Mouse (Mus musculus) embryonic facial prominence, embryonic 14.5 days (tissue): ENCODE results near the gene Ddah2. TPM values are rescaled to one million over a fixed set of nuclear protein-coding genes. Genes with fewer than 3 reads are reported as not detected.

Source experiments
- ATAC-seq: fragments of 200-750 bp; cut with Nextera tagmentation; 2 replicates; pipeline ENCODE4 v1.8.0; 2017; ENCODE audit warnings: low read depth, moderate number of reproducible peaks, moderate TSS enrichment
- DNase-seq: peaks from one replicate; pipeline ENCODE4 v3.0.0-alpha.2; 2015; ENCODE audit warnings: low spot score
- H3K27ac ChIP-seq: fragments of 300-500 bp; sonication (generic); replicated peaks from 2 replicates; pipeline ENCODE4 v1.5.1; 2014; ENCODE audit warnings: low read depth, mild to moderate bottlenecking, low read length, moderate library complexity
- H3K27me3 ChIP-seq: fragments of 300-500 bp; sonication (generic); replicated peaks from 2 replicates; pipeline ENCODE4 v1.6.1; 2014; ENCODE audit warnings: low read length; ENCODE audit not compliant: control insufficient read depth, insufficient read depth
- H3K36me3 ChIP-seq: fragments of 300-500 bp; sonication (generic); 2 replicates; pipeline ENCODE4 v1.6.1; 2014; ENCODE audit warnings: low read length, mixed read lengths; ENCODE audit not compliant: control insufficient read depth, insufficient read depth
- H3K4me1 ChIP-seq: fragments of 300-500 bp; sonication (generic); 2 replicates; pipeline ENCODE4 v1.6.1; 2014; ENCODE audit warnings: antibody characterized with exemption, low read length; ENCODE audit not compliant: control insufficient read depth, insufficient read depth
- H3K4me2 ChIP-seq: fragments of 300-500 bp; sonication (generic); 2 replicates; pipeline ENCODE4 v1.6.1; 2014; ENCODE audit warnings: low read depth, mild to moderate bottlenecking, low read length, moderate library complexity, mixed read lengths
- H3K4me3 ChIP-seq: fragments of 300-500 bp; sonication (generic); 2 replicates; pipeline ENCODE4 v1.5.1; 2014; ENCODE audit warnings: low read depth, mild to moderate bottlenecking, low read length
- H3K9ac ChIP-seq: fragments of 300-500 bp; sonication (generic); 2 replicates; pipeline ENCODE4 v1.6.1; 2014; ENCODE audit warnings: low read depth, mild to moderate bottlenecking, low read length, moderate library complexity, mixed read lengths
- H3K9me3 ChIP-seq: fragments of 300-500 bp; sonication (generic); 2 replicates; pipeline ENCODE4 v1.6.1; 2016; ENCODE audit warnings: low read length; ENCODE audit not compliant: control insufficient read depth
- WGBS: fragments of 180-500 bp; shearing (Covaris S2); extraction: QIAGEN DNeasy Blood & Tissue Kit; methylation state at CpG from one replicate; pipeline ENCODE4 v1.1.7; 2014; 5-methylcytosine and 5-hydroxymethylcytosine counted together
- polyA plus RNA-seq: library from polyadenylated mRNA; unstranded; fragments of >200 nt; fragmentation: Nextera tagmentation; extraction: Ambion mirVana; gene quantifications from 2 replicates; pipeline ENCODE4 v1.2.1, GENCODE M21; 2014

Gene Ddah2
- polyA plus RNA-seq, 1 experiment from 2014 or later, result 291 TPM

GRCm38 (mm10) chr17:35024261-35024660 is 34.6 kb upstream of the Ddah2 start:
- H3K27ac ChIP-seq, result no peak overlapping the region
- ATAC-seq (no peak), DNase-seq (no peak)
- peaks cover 4% of the 10 kb centered on the region for H3K4me1 ChIP-seq
- no peak overlapping the region for H3K9ac ChIP-seq
- 68% methylated on average over 12 of the region's 13 CpGs for WGBS
- no peaks in the 10 kb centered on the region for H3K9me3 ChIP-seq
- no peak overlapping the region for H3K4me3 ChIP-seq
- no peaks in the 10 kb centered on the region for H3K36me3 ChIP-seq
- no peaks in the 10 kb centered on the region for H3K27me3 ChIP-seq
- H3K4me2 ChIP-seq, result no peak overlapping the region

DNA sequence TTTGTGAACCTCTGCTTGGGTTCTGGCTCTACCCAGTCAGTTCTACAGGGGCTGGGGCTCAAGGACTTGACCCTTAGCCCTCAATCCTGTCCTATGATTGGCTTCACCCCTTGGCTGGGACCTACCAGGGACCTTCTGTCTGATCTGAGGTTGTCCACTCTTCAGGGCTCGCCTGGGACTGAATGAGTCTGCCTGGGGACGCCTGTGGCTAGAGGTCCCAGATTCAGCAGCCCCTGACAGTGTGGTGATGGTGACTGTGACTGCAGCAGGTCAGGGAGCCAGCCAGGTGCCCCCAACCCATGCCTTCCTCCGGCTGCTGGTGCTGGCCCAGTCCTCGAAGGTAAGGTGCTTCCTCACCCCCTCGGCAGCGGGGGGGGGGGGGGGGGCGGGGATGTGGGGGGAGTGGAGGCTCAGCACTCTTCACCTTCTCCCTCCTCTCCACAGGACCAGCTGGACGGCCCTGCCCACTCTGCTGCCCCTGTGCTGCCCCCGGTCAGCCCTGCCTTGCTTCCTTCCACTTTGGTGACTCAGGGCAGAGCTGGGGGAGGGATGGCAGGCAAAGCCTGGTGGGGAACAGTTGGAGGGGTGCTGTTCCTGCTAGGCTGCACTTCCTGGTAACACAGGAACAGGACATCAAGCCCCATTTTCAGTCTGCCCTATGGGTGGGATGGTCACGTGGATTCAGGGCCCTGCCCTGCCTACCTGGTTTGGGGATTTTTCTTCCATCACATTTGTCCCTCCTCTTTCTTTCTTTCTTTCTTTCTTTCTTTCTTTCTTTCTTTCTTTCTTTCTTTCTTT is 33.9 kb upstream of the Ddah2 start:
- Histone ChIP-seq H3K4me2 (no peak overlapping the region), H3K9ac (no peak overlapping the region), H3K27ac (no peak overlapping the region), H3K4me3 (no peak overlapping the region), H3K27me3 (no peaks in the 10 kb centered on the region), H3K4me1 (peaks cover 4% of the 10 kb centered on the region), H3K9me3 (no peaks in the 10 kb centered on the region), H3K36me3 (no peaks in the 10 kb centered on the region)
- WGBS, result 80% methylated on average over 6 of the region's 10 CpGs
- ATAC-seq, result no peak
- no peak for DNase-seq

GRCm38 (mm10) chr17:35026206-35026605 is 32.6 kb upstream of the Ddah2 start:
- Histone ChIP-seq H3K27ac (peak overlapping the region; percentile 59; the same call in 1 of the 2 replicates), H3K4me1 (peaks cover 4% of the 10 kb centered on the region), H3K36me3 (no peaks in the 10 kb centered on the region), H3K27me3 (no peaks in the 10 kb centered on the region), H3K4me3 (no peak overlapping the region), H3K9me3 (no peaks in the 10 kb centered on the region), H3K9ac (peak overlapping the region; percentile 48; the same call in 1 of the 2 replicates), H3K4me2 (peak overlapping the region; percentile 31)
- WGBS, result 86% methylated on average over 5 of the region's 5 CpGs
- DNase-seq, result no peak
- ATAC-seq, result no peak

DNA sequence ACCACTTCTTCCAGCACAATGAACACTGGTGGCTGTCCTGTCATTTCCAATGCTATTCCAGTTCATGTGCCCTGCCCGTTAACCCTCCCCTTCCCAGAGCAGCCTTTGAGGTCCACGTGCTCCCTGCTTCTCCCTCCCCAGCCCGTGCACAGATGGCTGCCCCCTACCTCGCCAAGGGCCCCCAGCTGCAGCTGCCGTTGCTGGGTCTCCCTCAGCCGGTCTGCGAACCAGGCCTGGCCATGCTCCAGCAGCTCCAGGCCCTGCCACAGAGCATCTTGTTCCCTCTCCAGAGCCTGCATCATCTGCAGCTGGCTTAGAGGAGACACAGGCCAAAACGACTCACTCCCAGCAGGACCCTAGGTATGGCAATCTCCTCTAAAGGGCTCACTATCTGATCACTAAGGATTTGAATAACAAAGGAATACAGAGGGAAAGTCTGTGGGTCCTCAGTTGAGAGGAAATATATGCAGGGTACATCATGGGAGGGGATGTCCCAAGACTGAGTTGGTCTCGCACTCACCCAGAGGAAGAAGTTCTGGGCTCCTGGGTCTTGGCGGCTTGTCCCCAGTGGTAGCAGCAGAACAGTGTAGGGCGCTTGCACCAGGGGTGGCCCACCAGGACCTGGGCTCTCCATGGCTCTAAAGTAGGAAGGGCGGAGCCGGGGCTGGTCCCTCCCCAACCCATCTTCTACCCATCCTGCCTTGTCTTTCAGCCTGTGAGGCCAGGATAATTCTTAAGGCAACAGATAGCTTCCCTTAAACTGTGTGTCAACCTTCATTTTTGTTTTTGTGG is 31.4 kb upstream of the Ddah2 start, which contains the start of gene Sapcd1:
Gene Sapcd1, minus strand, starts transcription at position 740 of the 792 bp plus-strand sequence.
- H3K9ac ChIP-seq, result peak within 1 kb of the TSS; percentile 35; the same call in 1 of the 2 replicates
- peak within 1 kb of the TSS; percentile 61 for H3K27ac ChIP-seq
- ATAC-seq (peak; percentile 89), DNase-seq (peak; percentile 90)
- H3K27me3 ChIP-seq, result no peaks in the 10 kb centered on the region
- H3K4me1 ChIP-seq, result peaks cover 4% of the 10 kb centered on the region
- H3K36me3 ChIP-seq, result no peaks in the 10 kb centered on the region
- H3K9me3 ChIP-seq, result no peaks in the 10 kb centered on the region
- 30% methylated on average over 12 of the region's 13 CpGs for WGBS
- peak within 1 kb of the TSS; percentile 15; the same call in 1 of the 2 replicates for H3K4me3 ChIP-seq
- peak within 1 kb of the TSS; percentile 40 for H3K4me2 ChIP-seq

DNA sequence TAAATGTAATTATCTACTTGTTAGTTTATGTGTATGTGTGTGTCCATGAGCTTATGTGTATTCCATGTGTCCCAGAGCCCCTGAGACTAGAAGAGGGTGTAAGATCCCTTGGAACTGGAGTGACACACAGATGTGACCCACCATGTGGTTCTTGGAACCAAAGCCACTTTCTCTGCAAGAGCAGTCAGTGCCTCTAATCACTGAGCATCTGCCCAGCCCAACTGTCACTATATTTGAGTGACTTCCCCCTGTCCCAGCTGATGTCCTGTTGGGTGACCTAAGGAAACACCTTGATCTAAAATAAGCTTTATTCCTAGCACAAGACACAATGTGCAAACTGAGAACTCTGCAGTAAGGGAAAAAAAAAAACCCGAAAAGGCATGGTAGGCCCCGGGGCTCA is 30.5 kb upstream of the Ddah2 start:
- DNase-seq (no peak), ATAC-seq (no peak)
- no peaks in the 10 kb centered on the region for H3K9me3 ChIP-seq
- H3K9ac ChIP-seq, result no peak overlapping the region
- 64% methylated on average over 2 of the region's 2 CpGs for WGBS
- peak overlapping the region; percentile 40; the same call in 1 of the 2 replicates for H3K4me2 ChIP-seq
- H3K36me3 ChIP-seq, result no peaks in the 10 kb centered on the region
- H3K27me3 ChIP-seq, result no peaks in the 10 kb centered on the region
- no peak overlapping the region for H3K4me3 ChIP-seq
- H3K27ac ChIP-seq, result no peak overlapping the region
- H3K4me1 ChIP-seq, result peaks cover 4% of the 10 kb centered on the region

DNA sequence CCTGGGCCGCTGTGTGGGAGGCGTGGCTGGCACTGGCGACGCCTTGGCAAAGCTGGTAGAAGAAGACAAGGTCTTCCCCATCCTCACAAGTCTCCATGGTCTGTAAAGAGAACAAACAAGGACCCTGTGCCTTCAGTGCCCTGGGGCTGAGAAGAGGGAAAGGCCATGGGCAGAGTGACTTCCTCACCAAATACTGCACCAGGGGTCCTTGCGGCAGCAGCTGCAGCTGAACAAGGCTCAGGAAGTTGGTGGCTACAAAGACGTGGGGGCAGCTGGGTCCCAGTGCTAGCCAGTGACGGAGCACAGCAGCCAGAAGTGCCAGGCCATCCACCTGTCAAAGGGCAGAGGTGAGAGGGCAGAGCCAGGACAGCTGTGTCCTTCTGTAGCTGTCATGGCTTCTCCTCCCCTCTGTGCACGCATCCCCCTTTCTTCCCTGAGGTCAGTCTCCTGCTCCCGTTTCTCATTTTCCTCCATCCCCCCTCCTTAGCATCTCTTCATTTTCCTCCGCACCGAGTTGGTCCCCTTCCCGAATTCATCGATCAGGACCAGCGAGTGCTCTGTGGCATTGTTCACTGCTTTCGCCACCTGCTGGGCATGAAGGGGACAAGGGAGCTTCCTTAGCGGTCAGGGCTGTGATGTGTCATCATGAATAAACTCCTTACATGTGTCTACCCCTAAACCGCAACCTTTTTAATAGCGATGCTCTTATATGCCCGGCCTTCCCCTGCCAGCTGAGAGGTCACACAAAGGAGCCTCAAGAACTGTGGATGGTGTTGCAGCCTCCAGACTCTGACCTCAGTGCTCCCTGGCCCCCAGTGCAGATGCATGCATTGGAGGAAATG is 28.9 kb upstream of the Ddah2 start:
- Histone ChIP-seq H3K27ac (no peak overlapping the region), H3K36me3 (no peaks in the 10 kb centered on the region), H3K9ac (no peak overlapping the region; the same call in 1 of the 2 replicates), H3K4me3 (no peak overlapping the region), H3K9me3 (no peaks in the 10 kb centered on the region), H3K27me3 (no peaks in the 10 kb centered on the region), H3K4me2 (no peak overlapping the region), H3K4me1 (peaks cover 4% of the 10 kb centered on the region)
- no peak for DNase-seq
- ATAC-seq, result no peak
- 36% methylated on average over 18 of the region's 19 CpGs for WGBS

DNA sequence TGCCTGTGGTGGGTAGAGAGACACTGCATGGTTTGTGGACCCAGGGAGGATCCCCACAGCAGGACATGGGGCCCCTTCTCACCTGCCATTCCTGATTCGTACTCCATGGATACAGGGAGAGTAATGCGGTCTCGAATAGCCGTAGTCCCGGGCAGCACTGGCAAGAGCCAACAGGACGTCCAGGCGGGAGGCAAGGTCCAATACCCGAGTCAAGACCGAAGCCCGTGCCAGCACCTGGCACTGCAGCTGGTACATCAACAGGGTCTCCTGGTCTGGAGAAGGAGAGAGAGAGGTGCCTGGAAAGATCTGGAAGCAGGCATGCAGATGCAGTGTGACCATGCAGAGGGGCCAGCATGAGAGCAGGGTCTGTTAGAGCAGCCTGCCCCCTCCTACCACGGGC is 27.6 kb upstream of the Ddah2 start:
- ATAC-seq (no peak), DNase-seq (no peak)
- no peaks in the 10 kb centered on the region for H3K36me3 ChIP-seq
- WGBS, result 90% methylated on average over 11 of the region's 11 CpGs
- no peaks in the 10 kb centered on the region for H3K9me3 ChIP-seq
- no peak overlapping the region for H3K27ac ChIP-seq
- peaks cover under 1% of the 10 kb centered on the region for H3K4me1 ChIP-seq
- no peak overlapping the region for H3K4me2 ChIP-seq
- H3K27me3 ChIP-seq, result no peaks in the 10 kb centered on the region
- H3K9ac ChIP-seq, result no peak overlapping the region
- H3K4me3 ChIP-seq, result no peak overlapping the region

GRCm38 (mm10) chr17:35031880-35032279 is 27.0 kb upstream of the Ddah2 start:
- DNase-seq, result no peak
- no peak overlapping the region for H3K4me3 ChIP-seq
- H3K9me3 ChIP-seq, result no peaks in the 10 kb centered on the region
- H3K4me1 ChIP-seq, result no peaks in the 10 kb centered on the region; the same call in 1 of the 2 replicates
- H3K36me3 ChIP-seq, result no peaks in the 10 kb centered on the region
- no peak overlapping the region for H3K9ac ChIP-seq
- 88% methylated on average over 7 of the region's 7 CpGs for WGBS
- H3K27ac ChIP-seq, result no peak overlapping the region
- H3K27me3 ChIP-seq, result no peaks in the 10 kb centered on the region
- no peak overlapping the region for H3K4me2 ChIP-seq
- no peak for ATAC-seq
